Mouse (Mus musculus) forebrain, embryonic 10.5 days (tissue): Measurements from ENCODE around the gene Kif1a. TPM values are rescaled to one million over a fixed set of nuclear protein-coding genes. Genes with fewer than 3 reads are reported as not detected.
A peak's percentile ranks its signal among the peaks of the same experiment; 100 is the strongest.

Experiments
- DNase-seq: peaks from one replicate; pipeline ENCODE4 v3.0.0-alpha.2; 2017; ENCODE audit warnings: low spot score; ENCODE audit errors: extremely low spot score
- H3K27ac ChIP-seq: fragments of 300-500 bp; sonication (generic); 2 replicates; pipeline ENCODE4 v1.5.1; 2016; ENCODE audit warnings: mild to moderate bottlenecking
- H3K27me3 ChIP-seq: fragments of 300-500 bp; sonication (generic); 2 replicates; pipeline ENCODE4 v1.6.1; 2016; ENCODE audit warnings: mild to moderate bottlenecking; ENCODE audit not compliant: poor library complexity, severe bottlenecking
- H3K36me3 ChIP-seq: fragments of 300-500 bp; sonication (generic); replicated peaks from 2 replicates; pipeline ENCODE4 v1.6.1; 2016; ENCODE audit warnings: mild to moderate bottlenecking, moderate library complexity
- H3K4me1 ChIP-seq: fragments of 300-500 bp; sonication (generic); 2 replicates; pipeline ENCODE4 v1.6.1; 2016
- H3K4me3 ChIP-seq: fragments of 300-500 bp; sonication (generic); 2 replicates; pipeline ENCODE4 v1.5.1; 2016; ENCODE audit warnings: mild to moderate bottlenecking, moderate library complexity
- H3K9me3 ChIP-seq: fragments of 300-500 bp; sonication (generic); 2 replicates; pipeline ENCODE4 v1.6.1; 2016; ENCODE audit warnings: mild to moderate bottlenecking, moderate library complexity
- WGBS: fragments of 180-500 bp; shearing (Covaris S2); methylation state at CpG from one replicate; pipeline ENCODE4 v1.1.7; 2016; 5-methylcytosine and 5-hydroxymethylcytosine counted together
- polyA plus RNA-seq: library from polyadenylated mRNA; unstranded; fragments of >200 nt; fragmentation: Nextera tagmentation; extraction: Ambion mirVana; gene quantifications from 2 replicates; pipeline ENCODE4 v1.2.1, GENCODE M21; 2016

Kif1a gene
- polyA plus RNA-seq, 1 experiment from 2014 or later = 41.5 TPM

- Histone ChIP-seq H3K27ac (peak overlapping the region; percentile 48; the same call in 1 of the 2 replicates), H3K9me3 (no peaks in the 10 kb centered on the region), H3K27me3 (no peaks in the 10 kb centered on the region), H3K4me1 (peaks cover 61% of the 10 kb centered on the region), H3K36me3 (peaks cover 54% of the 10 kb centered on the region), H3K4me3 (no peak overlapping the region)
- 88% methylated on average over 8 of the region's 8 CpGs for WGBS
- no peak for DNase-seq
These were observed 19.6 kb downstream of the Kif1a start for GRCm38 (mm10) chr1:93082121-93082520.

GRCm38 (mm10) chr1:93080930-93081589, 20.7 kb downstream of the Kif1a start:
- Histone ChIP-seq H3K27me3 (no peaks in the 10 kb centered on the region), H3K4me1 (peaks cover 61% of the 10 kb centered on the region), H3K4me3 (no peak overlapping the region), H3K27ac (peak overlapping the region; percentile 89), H3K9me3 (no peaks in the 10 kb centered on the region), H3K36me3 (peaks cover 55% of the 10 kb centered on the region)
- peak; percentile 51 for DNase-seq
- 73% methylated on average over 3 of the region's 3 CpGs for WGBS

DNA sequence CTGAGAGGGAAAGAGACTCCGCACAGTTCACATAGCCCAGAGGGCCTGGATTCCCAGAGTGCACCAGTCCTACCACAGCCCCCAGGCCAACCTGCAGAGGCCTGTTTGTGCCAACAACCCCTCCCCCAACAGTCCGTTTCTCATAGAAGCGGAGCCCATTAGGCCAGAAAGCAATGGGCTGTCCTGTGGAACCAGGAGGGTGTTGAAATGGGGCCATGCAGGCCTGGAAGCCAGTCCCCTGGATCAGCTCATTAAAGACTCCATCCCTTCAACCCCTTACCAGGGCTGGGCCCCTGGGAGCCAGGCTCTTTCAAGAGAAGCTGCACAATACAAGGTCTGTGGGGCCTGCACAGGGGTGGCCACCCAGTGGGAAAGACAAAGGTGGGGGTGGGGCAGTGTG, 22.1 kb downstream of the Kif1a start:
- H3K4me1 ChIP-seq = peaks cover 50% of the 10 kb centered on the region
- peak; percentile 84 for DNase-seq
- H3K36me3 ChIP-seq = peaks cover 69% of the 10 kb centered on the region
- H3K9me3 ChIP-seq = no peaks in the 10 kb centered on the region
- no peaks in the 10 kb centered on the region for H3K27me3 ChIP-seq
- WGBS = 43% methylated on average over 3 of the region's 3 CpGs
- peak overlapping the region; percentile 89 for H3K27ac ChIP-seq
- peak overlapping the region; percentile 12; the same call in 1 of the 2 replicates for H3K4me3 ChIP-seq

DNA sequence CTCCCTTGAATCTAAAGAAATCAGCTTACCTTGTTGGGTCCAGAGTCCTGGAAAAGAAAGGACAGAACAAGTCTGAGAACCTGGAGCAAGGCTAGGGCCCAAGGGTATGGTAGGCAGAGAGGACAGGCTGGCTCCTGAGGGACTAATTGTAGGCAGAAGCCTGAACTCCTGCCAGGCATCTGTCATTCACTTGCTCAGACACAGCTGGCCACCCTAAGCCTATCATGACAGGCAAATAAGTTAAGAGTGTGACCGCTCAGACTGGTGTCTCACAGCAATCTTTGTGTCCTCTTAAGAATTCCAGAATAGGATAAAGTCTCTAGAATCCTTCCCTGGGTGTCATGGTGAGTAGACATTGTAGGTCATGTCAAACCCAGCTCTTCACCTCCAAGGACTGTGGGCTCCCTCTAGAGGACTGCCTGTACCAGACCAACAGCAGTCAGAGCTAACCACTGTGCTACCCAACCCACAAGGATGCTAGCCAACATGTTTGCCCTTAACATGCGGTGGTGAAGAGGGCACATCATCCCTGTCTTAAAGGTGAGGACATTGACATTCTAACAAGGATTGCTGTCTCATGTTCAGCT, 29.4 kb downstream of the Kif1a start:
- H3K36me3 ChIP-seq = peaks cover 96% of the 10 kb centered on the region
- 92% methylated on average over 2 of the region's 2 CpGs for WGBS
- no peaks in the 10 kb centered on the region; the same call in 1 of the 2 replicates for H3K4me1 ChIP-seq

DNA sequence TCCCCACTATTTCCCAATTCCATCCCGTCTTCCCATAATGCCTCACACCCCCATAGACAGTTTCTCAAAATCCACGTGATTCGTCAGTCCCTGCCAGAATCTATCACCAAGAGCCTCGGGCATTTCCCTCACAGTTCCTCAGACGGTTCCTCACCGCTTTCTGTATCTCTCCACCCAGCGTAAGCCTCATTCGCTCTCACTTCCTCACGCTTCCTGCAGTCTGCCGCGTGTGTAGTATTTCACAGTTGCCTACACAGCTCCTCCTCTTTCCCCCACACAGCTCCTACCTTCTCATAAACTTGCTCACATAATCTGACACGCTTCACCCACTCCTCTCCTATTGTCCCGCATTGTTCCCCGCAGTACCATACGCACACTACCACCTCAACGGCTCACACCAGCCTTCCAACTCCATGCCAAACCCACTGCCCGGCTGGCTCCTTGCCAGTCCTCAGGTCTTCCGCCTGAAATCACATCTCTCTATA, 30.2 kb downstream of the Kif1a start:
- Histone ChIP-seq H3K4me3 (no peak overlapping the region), H3K4me1 (no peaks in the 10 kb centered on the region; the same call in 1 of the 2 replicates), H3K9me3 (no peaks in the 10 kb centered on the region), H3K27ac (no peak overlapping the region), H3K36me3 (peaks cover 95% of the 10 kb centered on the region), H3K27me3 (no peaks in the 10 kb centered on the region)
- 88% methylated on average over 18 of the region's 18 CpGs for WGBS
- no peak for DNase-seq

More for the DNA sequence above, 29.4 kb downstream of the Kif1a start:
- Histone ChIP-seq H3K4me3 (no peak overlapping the region), H3K27ac (no peak overlapping the region), H3K9me3 (no peaks in the 10 kb centered on the region), H3K27me3 (no peaks in the 10 kb centered on the region)
- no peak for DNase-seq

GRCm38 (mm10) chr1:93070881-93071280, 30.9 kb downstream of the Kif1a start:
- no peak for DNase-seq
- no peaks in the 10 kb centered on the region; the same call in 1 of the 2 replicates for H3K4me1 ChIP-seq
- H3K27ac ChIP-seq = no peak overlapping the region
- WGBS = 90% methylated on average over 5 of the region's 5 CpGs
- no peaks in the 10 kb centered on the region for H3K9me3 ChIP-seq
- H3K4me3 ChIP-seq = no peak overlapping the region
- peaks cover 95% of the 10 kb centered on the region for H3K36me3 ChIP-seq
- H3K27me3 ChIP-seq = no peaks in the 10 kb centered on the region

- WGBS = 70% methylated on average over 1 of the region's 1 CpGs
- H3K27ac ChIP-seq = no peak overlapping the region
- DNase-seq = no peak
- peaks cover 2% of the 10 kb centered on the region for H3K4me1 ChIP-seq
- H3K27me3 ChIP-seq = no peaks in the 10 kb centered on the region
- H3K9me3 ChIP-seq = no peaks in the 10 kb centered on the region
- peaks cover 95% of the 10 kb centered on the region for H3K36me3 ChIP-seq
- H3K4me3 ChIP-seq = no peak overlapping the region
These were observed 33.2 kb downstream of the Kif1a start for GRCm38 (mm10) chr1:93068553-93068952.

DNA sequence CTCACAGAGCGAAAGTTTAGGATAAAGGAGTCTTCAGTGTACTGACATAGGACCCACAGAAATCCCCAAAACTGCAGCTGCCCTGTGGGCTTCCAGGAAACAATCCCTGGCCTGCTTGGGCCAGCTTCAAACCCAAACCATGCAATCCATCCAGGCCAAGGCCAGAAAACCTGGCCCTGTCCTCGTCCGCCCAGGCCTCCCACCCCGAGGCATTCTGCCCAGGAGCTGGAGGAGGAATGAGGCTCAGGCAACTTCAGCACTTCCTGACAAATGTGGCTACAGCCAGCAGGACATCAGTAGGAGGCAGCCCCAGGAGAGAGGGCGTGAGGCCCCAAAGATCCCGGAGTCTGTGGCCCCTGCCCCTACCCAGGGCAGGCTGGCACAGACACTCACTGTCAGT, 36.1 kb downstream of the Kif1a start:
- peaks cover 96% of the 10 kb centered on the region for H3K36me3 ChIP-seq

GRCm38 (mm10) chr1:93063694-93064093, 38.1 kb downstream of the Kif1a start:
- DNase-seq = no peak
- Histone ChIP-seq H3K9me3 (no peaks in the 10 kb centered on the region), H3K4me3 (no peak overlapping the region), H3K36me3 (peaks cover 97% of the 10 kb centered on the region), H3K27me3 (no peaks in the 10 kb centered on the region), H3K4me1 (peaks cover 5% of the 10 kb centered on the region; the same call in 1 of the 2 replicates), H3K27ac (no peak overlapping the region)
- whole genome bisulfite sequencing = 83% methylated on average over 5 of the region's 5 CpGs

More for the DNA sequence above, 36.1 kb downstream of the Kif1a start:
- H3K27ac ChIP-seq = no peak overlapping the region
- H3K4me1 ChIP-seq = peaks cover 5% of the 10 kb centered on the region; the same call in 1 of the 2 replicates
- no peak for DNase-seq
- H3K9me3 ChIP-seq = no peaks in the 10 kb centered on the region
- no peaks in the 10 kb centered on the region for H3K27me3 ChIP-seq
- H3K4me3 ChIP-seq = no peak overlapping the region
- WGBS = 86% methylated on average over 6 of the region's 6 CpGs

DNA sequence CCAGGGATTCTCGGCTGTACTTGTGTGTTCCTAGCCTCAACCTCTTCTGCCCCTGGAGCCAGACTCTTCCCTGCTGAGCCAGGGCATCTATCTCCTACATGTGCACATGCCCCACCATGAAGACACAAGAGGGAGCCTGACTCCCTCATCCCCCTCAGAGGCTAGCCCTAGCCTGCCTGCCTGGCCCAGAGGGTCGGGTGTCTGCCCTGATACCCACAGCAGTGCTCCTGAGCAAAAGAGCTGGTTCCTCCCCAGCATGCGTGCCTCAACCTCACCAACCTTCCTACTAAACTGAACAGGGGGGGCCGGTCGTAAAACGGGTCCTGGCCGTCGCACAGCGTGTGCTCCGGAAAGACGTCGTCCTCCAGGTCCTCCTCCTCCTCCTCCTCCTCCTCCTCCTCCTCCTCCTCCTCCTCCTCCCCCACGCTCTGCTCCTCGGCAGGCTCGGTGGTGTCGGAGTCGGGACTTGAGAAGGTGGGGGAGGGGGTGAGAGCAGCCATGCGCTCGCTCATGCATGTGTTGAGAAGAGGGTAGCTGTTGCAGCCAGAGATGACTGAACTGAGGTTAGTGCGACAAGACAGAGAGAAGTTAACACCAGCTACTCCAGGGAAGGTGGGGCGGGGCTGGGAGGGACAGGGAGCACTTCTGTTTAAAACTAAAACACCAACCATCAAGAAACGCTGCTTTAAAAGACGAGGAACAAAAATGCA, 50.5 kb downstream of the Kif1a start:
- Histone ChIP-seq H3K27ac (peak overlapping the region; percentile 66), H3K4me1 (peaks cover 16% of the 10 kb centered on the region), H3K36me3 (peaks cover 95% of the 10 kb centered on the region), H3K9me3 (no peaks in the 10 kb centered on the region), H3K4me3 (no peak overlapping the region), H3K27me3 (no peaks in the 10 kb centered on the region)
- WGBS = 72% methylated on average over 21 of the region's 23 CpGs
- DNase-seq = no peak

DNA sequence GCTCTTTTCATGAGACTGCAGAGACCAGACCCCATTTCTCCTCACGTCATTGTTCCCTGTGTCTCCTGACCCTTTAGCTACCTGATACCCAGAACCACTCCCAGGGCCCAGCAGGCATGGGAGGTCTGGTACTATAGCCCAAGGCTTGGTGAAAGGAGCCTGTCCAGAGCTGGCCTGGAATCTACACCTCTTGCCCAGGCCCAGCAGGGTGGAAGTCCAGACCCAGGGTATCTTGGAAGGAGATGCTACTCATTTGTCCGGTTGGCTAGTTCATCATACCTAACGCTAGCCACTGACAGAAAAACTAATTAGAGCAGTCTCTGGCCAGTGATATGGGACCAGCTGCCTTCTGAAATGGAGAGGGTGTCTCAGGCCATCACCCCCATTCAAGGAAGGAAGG, 51.7 kb downstream of the Kif1a start:
- Histone ChIP-seq H3K27me3 (no peaks in the 10 kb centered on the region), H3K27ac (no peak overlapping the region), H3K4me1 (peaks cover 16% of the 10 kb centered on the region), H3K36me3 (peaks cover 93% of the 10 kb centered on the region), H3K4me3 (no peak overlapping the region), H3K9me3 (no peaks in the 10 kb centered on the region)
- DNase-seq = no peak
- WGBS = 88% methylated on average over 3 of the region's 3 CpGs

GRCm38 (mm10) chr1:93046153-93046789, 55.5 kb downstream of the Kif1a start:
- Histone ChIP-seq H3K4me1 (peaks cover 8% of the 10 kb centered on the region), H3K27ac (peak overlapping the region; percentile 40), H3K27me3 (no peaks in the 10 kb centered on the region), H3K36me3 (peaks cover 89% of the 10 kb centered on the region), H3K4me3 (no peak overlapping the region), H3K9me3 (no peaks in the 10 kb centered on the region)
- DNase-seq = no peak
- 88% methylated on average over 10 of the region's 10 CpGs for WGBS
